Mouse (Mus musculus): ENCODE measurements around the gene AB124611. TPM values are rescaled to one million over a fixed set of nuclear protein-coding genes. Genes with fewer than 3 reads are reported as not detected.

Gene AB124611
- polyA plus RNA-seq, 1 experiment from 2014 or later = 1.7 TPM

DNA sequence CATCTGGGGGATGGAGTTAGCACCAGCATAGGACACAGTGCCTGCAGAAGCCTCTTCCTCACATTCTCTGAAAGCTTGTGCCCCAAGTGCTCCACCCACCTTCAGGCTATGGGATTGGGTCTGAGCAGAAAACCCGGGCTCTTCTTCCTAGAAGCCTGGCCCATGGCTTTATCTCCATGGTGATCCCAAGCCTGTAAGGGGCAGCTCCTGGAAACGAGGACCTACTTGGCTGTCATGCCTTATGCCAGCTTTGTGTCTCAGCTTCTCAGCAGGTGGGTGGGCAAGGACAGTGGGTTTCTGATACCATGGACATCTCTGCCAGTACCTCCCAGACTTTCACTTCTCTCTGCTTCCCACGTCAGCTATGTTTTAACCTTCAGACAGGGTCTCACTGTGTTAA is 52.2 kb downstream of the AB124611 start:
- H3K9ac ChIP-seq (ENCODE audit: low read depth, low read length) = no peak overlapping the region
- H3K27ac ChIP-seq (ENCODE audit: low read depth, low read length) = no peak overlapping the region
- no peak overlapping the region for H3K4me3 ChIP-seq (ENCODE audit: low read depth, low read length)
- no peaks in the 10 kb centered on the region for H3K9me3 ChIP-seq (replicated peaks; ENCODE audit: control insufficient read depth, low read length)
- WGBS (ENCODE audit: insufficient replicate concordance) = 84% methylated on average over 3 of the region's 3 CpGs
- no peak for ATAC-seq (replicated peaks; ENCODE audit: insufficient number of reproducible peaks, low FRiP score, low TSS enrichment)
- no peaks in the 10 kb centered on the region for H3K4me1 ChIP-seq (ENCODE audit: control insufficient read depth, insufficient read depth, low read length)
- peaks cover 35% of the 10 kb centered on the region for H3K36me3 ChIP-seq (ENCODE audit: control insufficient read depth, insufficient read depth, low read length)
- H3K27me3 ChIP-seq (ENCODE audit: control insufficient read depth, insufficient read depth, low read length) = no peaks in the 10 kb centered on the region
- H3K4me2 ChIP-seq = no peak overlapping the region

DNA sequence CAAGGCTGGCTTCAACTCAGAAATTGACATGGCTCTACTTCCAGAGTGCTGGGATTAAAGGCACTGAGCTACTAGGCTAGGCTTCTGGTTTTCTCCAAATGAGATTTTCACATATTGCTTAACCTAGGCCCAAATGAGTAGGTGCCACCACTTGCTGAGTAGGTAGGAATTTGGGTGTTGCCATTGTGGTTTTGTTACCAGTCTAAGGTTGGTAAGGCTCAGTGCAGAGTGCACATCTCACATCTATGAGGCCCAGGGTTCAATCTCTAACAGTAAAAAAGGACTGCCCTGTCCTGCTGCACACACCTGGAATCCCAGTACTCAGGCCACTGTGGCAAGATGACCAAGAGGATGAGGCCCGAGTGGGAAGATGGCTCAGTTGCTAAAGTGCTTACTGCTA is 59.4 kb downstream of the AB124611 start:
- Histone ChIP-seq H3K27ac (ENCODE audit: low read depth, low read length) (no peak overlapping the region), H3K4me1 (ENCODE audit: control insufficient read depth, insufficient read depth, low read length) (no peaks in the 10 kb centered on the region), H3K9ac (ENCODE audit: low read depth, low read length) (no peak overlapping the region), H3K4me2 (no peak overlapping the region), H3K9me3 (replicated peaks; ENCODE audit: control insufficient read depth, low read length) (no peaks in the 10 kb centered on the region), H3K27me3 (ENCODE audit: control insufficient read depth, insufficient read depth, low read length) (no peaks in the 10 kb centered on the region), H3K4me3 (ENCODE audit: low read depth, low read length) (no peak overlapping the region), H3K36me3 (ENCODE audit: control insufficient read depth, insufficient read depth, low read length) (peaks cover 56% of the 10 kb centered on the region)
- WGBS (ENCODE audit: insufficient replicate concordance) = 83% methylated on average over 1 of the region's 1 CpGs
- no peak for ATAC-seq (replicated peaks; ENCODE audit: insufficient number of reproducible peaks, low FRiP score, low TSS enrichment)

DNA sequence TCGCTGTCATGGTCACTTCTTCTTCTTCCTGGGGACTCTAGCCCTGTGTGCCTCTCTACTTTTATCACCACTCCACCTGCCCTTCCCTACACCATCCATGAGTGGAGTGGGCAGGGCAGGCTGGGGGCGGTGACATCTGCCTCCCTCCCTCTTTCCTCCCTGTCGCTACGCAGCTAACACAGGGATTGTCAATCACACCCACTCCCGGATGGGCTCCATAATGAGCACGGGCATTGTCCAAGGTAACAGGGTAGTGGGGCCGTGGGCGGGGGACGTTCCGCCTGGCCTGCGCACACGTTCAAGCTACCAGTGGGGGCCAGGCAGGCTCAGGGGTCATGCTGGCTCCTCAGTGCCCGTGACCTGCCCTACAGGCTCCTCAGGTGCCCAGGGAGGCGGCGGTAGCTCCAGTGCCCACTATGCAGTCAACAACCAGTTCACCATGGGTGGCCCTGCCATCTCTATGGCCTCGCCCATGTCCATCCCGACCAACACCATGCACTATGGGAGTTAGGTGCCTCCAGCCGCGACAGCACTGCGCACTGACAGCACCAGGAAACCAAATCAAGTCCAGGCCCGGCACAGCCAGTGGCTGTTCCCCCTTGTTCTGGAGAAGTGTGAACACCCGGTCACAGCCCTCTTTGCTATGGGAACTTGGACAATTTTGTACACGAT is 61.8 kb downstream of the AB124611 start:
- Histone ChIP-seq H3K4me3 (ENCODE audit: low read depth, low read length) (no peak overlapping the region), H3K4me1 (ENCODE audit: control insufficient read depth, insufficient read depth, low read length) (peaks cover 6% of the 10 kb centered on the region), H3K27me3 (ENCODE audit: control insufficient read depth, insufficient read depth, low read length) (no peaks in the 10 kb centered on the region), H3K9ac (ENCODE audit: low read depth, low read length) (no peak overlapping the region), H3K4me2 (no peak overlapping the region), H3K9me3 (replicated peaks; ENCODE audit: control insufficient read depth, low read length) (no peaks in the 10 kb centered on the region), H3K36me3 (ENCODE audit: control insufficient read depth, insufficient read depth, low read length) (peaks cover 51% of the 10 kb centered on the region), H3K27ac (ENCODE audit: low read depth, low read length) (no peak overlapping the region)
- no peak for ATAC-seq (replicated peaks; ENCODE audit: insufficient number of reproducible peaks, low FRiP score, low TSS enrichment)
- WGBS (ENCODE audit: insufficient replicate concordance) = 91% methylated on average over 23 of the region's 23 CpGs

DNA sequence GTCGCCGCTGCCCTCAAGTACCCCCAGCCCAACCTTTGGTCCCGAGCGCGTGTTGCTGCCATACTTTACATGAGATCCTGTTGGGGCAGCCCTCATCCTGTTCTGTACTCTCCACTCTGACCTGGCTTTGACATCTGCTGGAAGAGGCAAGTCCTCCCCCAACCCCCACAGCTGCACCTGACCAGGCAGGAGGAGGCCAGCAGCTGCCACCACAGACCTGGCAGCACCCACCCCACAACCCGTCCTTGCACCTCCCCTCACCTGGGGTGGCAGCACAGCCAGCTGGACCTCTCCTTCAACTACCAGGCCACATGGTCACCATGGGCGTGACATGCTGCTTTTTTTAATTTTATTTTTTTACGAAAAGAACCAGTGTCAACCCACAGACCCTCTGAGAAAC is 62.4 kb downstream of the AB124611 start:
- no peak overlapping the region for H3K4me2 ChIP-seq
- WGBS (ENCODE audit: insufficient replicate concordance) = 86% methylated on average over 8 of the region's 8 CpGs

DNA sequence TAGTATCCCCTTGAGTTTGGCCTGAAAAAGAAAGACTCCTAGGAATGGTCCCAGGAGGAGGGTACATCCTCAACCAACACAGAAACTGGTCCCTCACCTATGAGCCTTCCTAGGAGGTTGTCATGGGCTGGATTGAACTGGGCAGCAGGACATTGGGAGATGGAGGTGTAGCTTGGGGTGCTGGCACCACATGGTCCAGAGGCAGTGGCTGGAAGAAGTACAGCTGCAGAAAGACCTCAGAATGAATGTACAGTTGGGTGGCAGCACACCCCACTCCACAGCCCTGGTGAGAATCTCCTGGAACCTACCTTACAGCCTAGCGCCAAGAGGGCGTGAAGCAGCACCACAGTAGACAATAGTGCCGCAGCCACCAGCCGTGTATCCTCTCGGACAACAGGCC is 63.6 kb downstream of the AB124611 start:
- Histone ChIP-seq H3K36me3 (ENCODE audit: control insufficient read depth, insufficient read depth, low read length) (peaks cover 39% of the 10 kb centered on the region), H3K9ac (ENCODE audit: low read depth, low read length) (no peak overlapping the region)
- WGBS (ENCODE audit: insufficient replicate concordance) = 97% methylated on average over 5 of the region's 5 CpGs

More for the DNA sequence above, 62.4 kb downstream of the AB124611 start:
- peaks cover 46% of the 10 kb centered on the region for H3K36me3 ChIP-seq (ENCODE audit: control insufficient read depth, insufficient read depth, low read length)
- no peaks in the 10 kb centered on the region for H3K27me3 ChIP-seq (ENCODE audit: control insufficient read depth, insufficient read depth, low read length)
- H3K4me1 ChIP-seq (ENCODE audit: control insufficient read depth, insufficient read depth, low read length) = peaks cover 6% of the 10 kb centered on the region
- no peaks in the 10 kb centered on the region for H3K9me3 ChIP-seq (replicated peaks; ENCODE audit: control insufficient read depth, low read length)
- no peak for ATAC-seq (replicated peaks; ENCODE audit: insufficient number of reproducible peaks, low FRiP score, low TSS enrichment)
- no peak overlapping the region for H3K27ac ChIP-seq (ENCODE audit: low read depth, low read length)
- H3K4me3 ChIP-seq (ENCODE audit: low read depth, low read length) = no peak overlapping the region
- no peak overlapping the region for H3K9ac ChIP-seq (ENCODE audit: low read depth, low read length)

DNA sequence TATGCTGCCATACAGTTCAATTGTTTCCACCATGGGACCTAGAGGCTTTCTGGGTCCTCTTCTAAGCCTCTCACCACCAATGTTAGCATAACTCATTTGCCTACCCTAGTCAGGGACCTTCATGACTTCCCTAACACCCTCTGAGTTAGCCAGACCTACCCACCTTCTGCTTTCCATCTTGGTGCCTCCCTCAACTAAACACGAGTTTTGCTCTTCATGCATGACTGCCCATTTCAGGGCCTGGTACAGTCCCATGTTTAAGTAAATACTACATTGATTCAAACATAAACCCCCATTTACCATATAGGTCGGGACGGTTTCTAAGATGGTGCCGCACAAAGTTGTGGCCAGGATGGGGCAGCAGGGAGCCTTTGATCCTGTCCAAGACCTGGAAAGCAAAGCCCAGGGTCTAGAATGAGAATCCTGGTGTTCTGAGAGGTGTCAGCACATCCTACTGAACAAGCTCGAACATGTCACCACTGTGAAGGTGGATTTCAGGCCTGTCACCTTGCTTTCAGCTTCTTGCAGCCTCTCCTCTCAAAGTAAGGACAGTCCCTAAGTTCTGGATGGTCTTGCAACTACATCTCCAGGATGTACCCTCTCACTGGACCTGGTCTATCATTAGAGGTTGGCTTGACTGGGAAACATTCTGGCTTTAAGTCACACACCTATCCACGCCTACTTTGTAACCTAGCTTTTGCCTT is 65.3 kb downstream of the AB124611 start:
- ATAC-seq (replicated peaks; ENCODE audit: insufficient number of reproducible peaks, low FRiP score, low TSS enrichment) = no peak
- Histone ChIP-seq H3K4me1 (ENCODE audit: control insufficient read depth, insufficient read depth, low read length) (peaks cover 12% of the 10 kb centered on the region), H3K4me3 (ENCODE audit: low read depth, low read length) (no peak overlapping the region), H3K9ac (ENCODE audit: low read depth, low read length) (no peak overlapping the region), H3K36me3 (ENCODE audit: control insufficient read depth, insufficient read depth, low read length) (peaks cover 39% of the 10 kb centered on the region), H3K27me3 (ENCODE audit: control insufficient read depth, insufficient read depth, low read length) (no peaks in the 10 kb centered on the region), H3K9me3 (replicated peaks; ENCODE audit: control insufficient read depth, low read length) (no peaks in the 10 kb centered on the region), H3K4me2 (no peak overlapping the region; the same call in 1 of the 2 replicates), H3K27ac (ENCODE audit: low read depth, low read length) (no peak overlapping the region)
- WGBS (ENCODE audit: insufficient replicate concordance) = 85% methylated on average over 6 of the region's 6 CpGs

More for the DNA sequence above, 63.6 kb downstream of the AB124611 start:
- H3K27me3 ChIP-seq (ENCODE audit: control insufficient read depth, insufficient read depth, low read length) = no peaks in the 10 kb centered on the region
- ATAC-seq (replicated peaks; ENCODE audit: insufficient number of reproducible peaks, low FRiP score, low TSS enrichment) = no peak
- H3K4me1 ChIP-seq (ENCODE audit: control insufficient read depth, insufficient read depth, low read length) = peaks cover 12% of the 10 kb centered on the region
- H3K4me2 ChIP-seq = no peak overlapping the region
- H3K27ac ChIP-seq (ENCODE audit: low read depth, low read length) = no peak overlapping the region
- H3K9me3 ChIP-seq (replicated peaks; ENCODE audit: control insufficient read depth, low read length) = no peaks in the 10 kb centered on the region
- no peak overlapping the region for H3K4me3 ChIP-seq (ENCODE audit: low read depth, low read length)

DNA sequence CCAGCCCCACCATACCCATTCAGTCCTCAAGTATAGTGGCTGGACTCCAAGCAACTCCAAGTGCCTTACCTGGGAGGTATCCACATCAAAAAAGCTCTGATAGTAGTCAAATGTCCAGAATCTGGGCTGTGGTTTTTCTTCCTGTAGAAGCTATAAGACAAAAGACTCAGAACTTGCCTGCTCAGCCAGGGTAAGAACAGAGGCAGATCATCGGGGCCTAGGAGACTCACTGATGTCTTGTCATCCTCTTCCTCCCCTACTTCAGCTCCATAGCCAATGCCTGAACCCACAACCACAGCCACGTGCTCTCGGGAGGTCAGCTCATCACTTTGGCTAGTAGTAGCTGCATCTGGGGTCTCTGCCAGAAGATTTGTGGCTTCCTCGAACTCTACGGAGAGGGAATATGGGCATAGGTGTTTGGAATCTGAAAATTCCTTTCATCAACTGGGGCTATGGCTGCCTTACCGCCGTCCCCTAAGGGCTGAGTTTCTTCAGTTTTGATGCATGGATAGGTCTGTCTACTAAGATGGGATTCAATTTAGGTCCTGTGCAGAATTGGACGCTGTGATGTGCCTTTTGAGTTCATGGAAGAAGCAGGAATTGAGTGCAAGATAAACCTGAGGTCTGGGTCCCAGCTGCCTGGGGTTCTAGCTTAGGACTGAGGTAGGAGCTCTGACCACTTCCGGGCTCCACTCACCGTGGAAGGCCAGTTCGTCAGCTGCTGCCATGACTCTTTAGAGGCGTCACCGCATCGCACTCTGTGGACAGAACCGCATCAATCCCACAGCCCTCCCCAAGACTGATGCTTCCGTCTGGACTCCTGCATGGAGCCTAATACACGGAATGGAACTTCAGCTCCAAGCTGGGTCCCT is 66.1 kb downstream of the AB124611 start:
- peak overlapping the region; percentile 69 for H3K9ac ChIP-seq (ENCODE audit: low read depth, low read length)
- no peaks in the 10 kb centered on the region for H3K9me3 ChIP-seq (replicated peaks; ENCODE audit: control insufficient read depth, low read length)
- 22% methylated on average over 17 of the region's 17 CpGs for WGBS (ENCODE audit: insufficient replicate concordance)
- peak overlapping the region; percentile 99 for H3K4me2 ChIP-seq
- ATAC-seq (replicated peaks; ENCODE audit: insufficient number of reproducible peaks, low FRiP score, low TSS enrichment) = peak; percentile 50
- H3K4me3 ChIP-seq (ENCODE audit: low read depth, low read length) = peak overlapping the region; percentile 78
- H3K27me3 ChIP-seq (ENCODE audit: control insufficient read depth, insufficient read depth, low read length) = no peaks in the 10 kb centered on the region
- H3K4me1 ChIP-seq (ENCODE audit: control insufficient read depth, insufficient read depth, low read length) = peaks cover 12% of the 10 kb centered on the region
- H3K27ac ChIP-seq (ENCODE audit: low read depth, low read length) = 0 out of 2 replicates have a peak overlapping the region, but pooled peaks have one; percentile 2
- peaks cover 33% of the 10 kb centered on the region for H3K36me3 ChIP-seq (ENCODE audit: control insufficient read depth, insufficient read depth, low read length)

DNA sequence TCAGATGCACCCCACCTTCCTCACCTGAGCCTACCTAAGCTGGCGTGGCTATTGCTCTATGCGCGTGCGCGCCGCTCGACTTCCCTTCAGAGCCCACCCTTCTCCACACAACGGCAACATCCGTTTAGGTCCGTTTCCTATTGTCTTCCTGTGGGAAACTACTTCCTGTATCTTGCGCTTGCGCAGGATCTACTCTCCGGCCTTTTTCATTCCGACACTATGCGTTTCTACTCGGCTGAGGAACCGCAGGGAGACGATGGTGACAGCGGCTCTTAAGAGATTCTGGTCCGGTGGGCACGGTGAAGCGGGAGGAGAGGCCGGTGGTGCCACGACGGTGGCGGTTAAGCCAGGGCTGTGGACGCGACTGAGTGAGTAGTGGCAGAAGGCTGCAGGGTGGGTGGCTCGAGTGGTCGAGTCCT is 66.7 kb downstream of the AB124611 start, which contains the start of the genes Timm29 and Yipf2:
Timm29 (plus strand) TSS at position 20 of the 419 bp plus-strand sequence.
Yipf2 (minus strand) TSS at position 126 of the 419 bp plus-strand sequence.
- Histone ChIP-seq H3K4me1 (ENCODE audit: control insufficient read depth, insufficient read depth, low read length) (peaks cover 12% of the 10 kb centered on the region), H3K27me3 (ENCODE audit: control insufficient read depth, insufficient read depth, low read length) (no peaks in the 10 kb centered on the region), H3K36me3 (ENCODE audit: control insufficient read depth, insufficient read depth, low read length) (peaks cover 26% of the 10 kb centered on the region), H3K4me3 (ENCODE audit: low read depth, low read length) (peak within 1 kb of the TSS; percentile 78), H3K27ac (ENCODE audit: low read depth, low read length) (peak within 1 kb of the TSS; percentile 80), H3K4me2 (peak within 1 kb of the TSS; percentile 99), H3K9ac (ENCODE audit: low read depth, low read length) (peak within 1 kb of the TSS; percentile 80), H3K9me3 (replicated peaks; ENCODE audit: control insufficient read depth, low read length) (no peaks in the 10 kb centered on the region)
- peak; percentile 83 for ATAC-seq (replicated peaks; ENCODE audit: insufficient number of reproducible peaks, low FRiP score, low TSS enrichment)
- under 1% methylated on average over 30 of the region's 30 CpGs for WGBS (ENCODE audit: insufficient replicate concordance)

Measured in heart, embryonic 11.5 days (tissue).